Mouse (Mus musculus) cortical plate, adult 2 months (tissue): Measurements from ENCODE around the gene Tmem26.

Source experiments
- CTCF ChIP-seq: fragments of 200-500 bp; IDR thresholded peaks from 2 replicates; pipeline ENCODE4 v1.5.1; 2011; ENCODE audit warnings: mild to moderate bottlenecking, control low read depth, low read length; ENCODE audit not compliant: insufficient read depth; ENCODE audit errors: extremely low read depth
- POLR2A ChIP-seq: fragments of 200-500 bp; IDR thresholded peaks from 2 replicates; pipeline ENCODE4 v1.6.1; 2011; ENCODE audit warnings: mild to moderate bottlenecking, low read length, control low read depth; ENCODE audit not compliant: insufficient read depth; ENCODE audit errors: extremely low read depth

- no peak for TF ChIP-seq CTCF
- TF ChIP-seq POLR2A, result no peak
Observed at GRCm38 (mm10) chr10:68737391-68737790, 13.9 kb downstream of the Tmem26 start.
